Mouse (Mus musculus) heart, postnatal 0 days (tissue): ENCODE results near the gene Jak2.

Experiments
- CTCF ChIP-seq: IDR thresholded peaks from 2 replicates; pipeline ENCODE4 v1.5.1; 2016; ENCODE audit warnings: antibody characterized with exemption, control low read depth, low read depth
- EP300 ChIP-seq: IDR thresholded peaks from 2 replicates; pipeline ENCODE4 v1.6.1; 2016; ENCODE audit warnings: antibody characterized with exemption, low read depth

DNA sequence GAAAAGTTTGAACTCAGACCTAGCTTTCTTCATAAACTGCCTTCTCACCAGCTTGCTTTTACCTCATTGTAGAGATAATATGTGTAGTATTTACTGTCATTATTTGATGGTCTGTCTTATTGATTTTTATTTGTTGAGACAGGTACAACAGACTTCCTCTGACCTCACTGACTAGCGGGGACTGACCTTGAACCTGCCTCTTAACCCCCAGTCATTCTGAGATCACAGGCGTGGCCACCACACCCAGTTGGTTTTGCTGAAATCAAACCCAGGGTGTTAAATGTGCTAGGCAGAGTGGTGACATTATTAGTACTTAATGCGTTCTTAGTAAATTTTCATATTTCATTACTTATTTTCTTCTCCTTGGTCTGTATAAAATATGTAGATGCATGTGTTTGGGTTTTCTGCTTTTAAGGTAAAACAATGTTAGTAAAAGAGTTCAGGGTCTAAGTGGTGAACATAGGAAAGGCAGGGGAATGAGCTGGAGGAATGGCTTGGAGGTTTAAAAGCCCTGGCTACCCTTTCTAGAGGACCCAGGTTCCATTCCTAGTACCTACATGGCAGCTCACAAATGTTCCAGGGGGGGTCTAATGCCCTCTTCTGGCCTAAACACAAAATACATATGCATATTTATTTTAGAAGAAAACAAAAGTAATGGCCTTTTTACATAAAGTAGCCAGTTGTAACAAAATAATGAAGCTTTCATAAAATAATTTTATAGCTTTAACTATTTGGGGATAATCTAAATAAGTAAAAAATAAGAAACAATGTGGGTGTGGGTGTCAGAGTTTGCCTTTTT, 20.6 kb downstream of the Jak2 start:
- TF ChIP-seq CTCF (no peak), EP300 (no peak)
